In genomic region chrX:50569087-50569486, GRCm38 (mm10) we compare ENCODE assay signal across 10 mouse cellular contexts.
DNase-seq lines count a peak whose midpoint lies in the region; ATAC-seq and TF ChIP-seq lines count a peak whose summit lies in the region.
"Had no signal": no experiment of that assay in that cellular context is flagged by ENCODE, and none has a peak within 500 bp of the region (broad histone marks: within the 10 kb centered on the region; RNA-seq: fewer than 3 reads in every experiment).

No protein-coding gene starts in this region.

- DNase-seq in heart, postnatal 0 days (ENCODE audit: low spot score): no peak
- peak; percentile 56 for DNase-seq in neural tube, embryonic 11.5 days (ENCODE audit: low spot score)
- no peak for DNase-seq in neural tube, embryonic 10.5 days (ENCODE audit: extremely low spot score, low spot score)
- DNase-seq in embryonic facial prominence, embryonic 10.5 days (ENCODE audit: low spot score): peak; percentile 38
- DNase-seq in retina, embryonic 14.5 days (ENCODE audit: low spot score): peak; percentile 64
- no peak for DNase-seq in Muller cell, postnatal 12 days (ENCODE audit: inconsistent ontology term)

- H3K4me3 ChIP-seq in heart, postnatal 0 days (ENCODE audit: low read depth, low read length): no peak overlapping the region
- no peak overlapping the region for H3K4me3 ChIP-seq in heart, embryonic 12.5 days
- H3K4me3 ChIP-seq in neural tube, embryonic 11.5 days (ENCODE audit: low read depth, low read length): no peak overlapping the region
- no peak overlapping the region for H3K4me3 ChIP-seq in embryonic facial prominence, embryonic 10.5 days
- H3K4me3 ChIP-seq: limb, embryonic 15.5 days; neural tube, embryonic 13.5 days had no signal

- H3K4me1 ChIP-seq in heart, postnatal 0 days (ENCODE audit: control insufficient read depth, insufficient read depth): no peaks in the 10 kb centered on the region
- no peaks in the 10 kb centered on the region for H3K4me1 ChIP-seq in heart, embryonic 12.5 days (replicated peaks)
- no peaks in the 10 kb centered on the region for H3K4me1 ChIP-seq in neural tube, embryonic 11.5 days (ENCODE audit: control insufficient read depth, insufficient read depth, low read length)
- no peaks in the 10 kb centered on the region for H3K4me1 ChIP-seq in embryonic facial prominence, embryonic 10.5 days
- H3K4me1 ChIP-seq: limb, embryonic 15.5 days; neural tube, embryonic 13.5 days had no signal

- TF ChIP-seq EP300 in heart, postnatal 0 days (IDR thresholded peaks at IDR 0.05; ENCODE audit: low read depth): no peak

- 45% methylated on average over 6 of the region's 6 CpGs for WGBS in heart, postnatal 0 days
- 67% methylated on average over 6 of the region's 6 CpGs for WGBS in heart, embryonic 12.5 days
- 69% methylated on average over 6 of the region's 6 CpGs for WGBS in neural tube, embryonic 11.5 days
- 69% methylated on average over 6 of the region's 6 CpGs for WGBS in embryonic facial prominence, embryonic 10.5 days

- H3K36me3 ChIP-seq in heart, postnatal 0 days (replicated peaks; ENCODE audit: control insufficient read depth, insufficient read depth, low read length): no peaks in the 10 kb centered on the region
- peaks cover 42% of the 10 kb centered on the region for H3K36me3 ChIP-seq in heart, embryonic 12.5 days
- H3K36me3 ChIP-seq in neural tube, embryonic 11.5 days (ENCODE audit: control insufficient read depth, insufficient read depth, low read length): no peaks in the 10 kb centered on the region
- peaks cover 66% of the 10 kb centered on the region for H3K36me3 ChIP-seq in embryonic facial prominence, embryonic 10.5 days (replicated peaks)

- H3K27me3 ChIP-seq in heart, postnatal 0 days (ENCODE audit: control insufficient read depth, insufficient read depth, low read length): no peaks in the 10 kb centered on the region
- no peaks in the 10 kb centered on the region for H3K27me3 ChIP-seq in heart, embryonic 12.5 days (replicated peaks)
- H3K27me3 ChIP-seq in neural tube, embryonic 11.5 days (ENCODE audit: control insufficient read depth, insufficient read depth, low read length): no peaks in the 10 kb centered on the region
- no peaks in the 10 kb centered on the region for H3K27me3 ChIP-seq in embryonic facial prominence, embryonic 10.5 days (replicated peaks; ENCODE audit: low read depth, poor library complexity, severe bottlenecking)
- H3K27me3 ChIP-seq: limb, embryonic 15.5 days; neural tube, embryonic 13.5 days had no signal

- H3K27ac ChIP-seq in heart, postnatal 0 days (ENCODE audit: low read depth): no peak overlapping the region
- H3K27ac ChIP-seq in heart, embryonic 12.5 days (ENCODE audit: poor library complexity, severe bottlenecking): no peak overlapping the region
- H3K27ac ChIP-seq in neural tube, embryonic 11.5 days (ENCODE audit: low read depth, low read length): no peak overlapping the region
- no peak overlapping the region for H3K27ac ChIP-seq in embryonic facial prominence, embryonic 10.5 days (replicated peaks)
- H3K27ac ChIP-seq: limb, embryonic 15.5 days; neural tube, embryonic 13.5 days had no signal

- no peaks in the 10 kb centered on the region for H3K9me3 ChIP-seq in heart, postnatal 0 days (replicated peaks; ENCODE audit: control insufficient read depth, low read length)
- no peaks in the 10 kb centered on the region for H3K9me3 ChIP-seq in heart, embryonic 12.5 days (replicated peaks)
- H3K9me3 ChIP-seq in neural tube, embryonic 11.5 days (ENCODE audit: control insufficient read depth, low read length): no peaks in the 10 kb centered on the region
- no peaks in the 10 kb centered on the region for H3K9me3 ChIP-seq in embryonic facial prominence, embryonic 10.5 days
- H3K9me3 ChIP-seq: limb, embryonic 15.5 days; neural tube, embryonic 13.5 days had no signal

- peak; percentile 45 for TF ChIP-seq CTCF in heart, postnatal 0 days (IDR thresholded peaks at IDR 0.05; ENCODE audit: low read depth)

- no peak for ATAC-seq in heart, postnatal 0 days (ENCODE audit: insufficient read depth, low read depth)
- no peak for ATAC-seq in heart, embryonic 12.5 days (ENCODE audit: insufficient number of reproducible peaks, low FRiP score)
- no peak for ATAC-seq in neural tube, embryonic 11.5 days (ENCODE audit: insufficient read depth, low FRiP score, low TSS enrichment)
- no peak for ATAC-seq in inflammation-experienced regulatory T-cells, adult 6 months

- H3K4me2 ChIP-seq in heart, postnatal 0 days (ENCODE audit: low read depth, low read length): no peak overlapping the region
- H3K4me2 ChIP-seq in heart, embryonic 12.5 days: no peak overlapping the region
- no peak overlapping the region for H3K4me2 ChIP-seq in neural tube, embryonic 11.5 days (ENCODE audit: low read depth)
- H3K4me2 ChIP-seq: limb, embryonic 15.5 days; neural tube, embryonic 13.5 days had no signal

- no peak overlapping the region for H3K9ac ChIP-seq in heart, postnatal 0 days (replicated peaks; ENCODE audit: low read depth, low read length)
- no peak overlapping the region for H3K9ac ChIP-seq in heart, embryonic 12.5 days
- H3K9ac ChIP-seq in neural tube, embryonic 11.5 days (ENCODE audit: low read length): no peak overlapping the region
- H3K9ac ChIP-seq: limb, embryonic 15.5 days; neural tube, embryonic 13.5 days had no signal

Comparison
In these comparisons a context has a peak if more than half of its experiments do, and no peak if none do; other contexts are left out.
1. DNase-seq: peak in neural tube, embryonic 11.5 days (single experiment), embryonic facial prominence, embryonic 10.5 days (single experiment) and retina, embryonic 14.5 days (single experiment); none in heart, postnatal 0 days (single experiment), neural tube, embryonic 10.5 days (single experiment) and Muller cell, postnatal 12 days (single experiment).